In the genomic region with DNA sequence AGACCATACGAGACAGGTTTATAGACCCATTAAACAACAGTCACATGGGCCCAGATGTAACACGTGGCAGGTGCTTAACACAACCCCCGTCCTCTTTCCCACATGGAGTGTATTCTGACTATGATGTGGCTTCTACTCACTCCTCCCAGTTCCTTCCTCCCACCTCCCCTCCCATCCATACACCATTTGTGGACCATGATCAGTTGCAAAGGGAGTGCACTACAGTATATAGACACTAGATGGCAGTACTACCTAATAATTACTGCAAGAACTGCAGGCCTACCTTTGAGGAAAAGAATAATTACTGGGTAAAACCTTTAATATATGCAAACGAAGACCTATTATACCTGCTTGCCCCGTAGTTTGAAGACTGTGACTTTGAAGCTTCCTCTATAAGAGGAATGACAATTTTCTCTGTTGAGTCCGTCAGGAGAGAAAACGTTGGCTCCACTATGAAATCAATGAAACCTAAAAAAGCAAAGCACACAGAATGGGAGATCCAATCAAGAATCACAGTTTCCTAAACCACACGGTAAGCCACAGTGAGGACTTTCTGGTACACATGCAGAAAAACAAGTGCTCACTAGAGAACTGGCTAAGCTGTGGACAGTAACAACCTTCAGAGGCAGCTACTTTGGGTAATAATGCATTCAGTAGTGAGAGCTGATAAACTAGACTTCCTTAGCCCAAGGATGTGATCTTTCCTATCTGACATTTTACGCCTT, we compare ENCODE assay signal across 9 mouse cellular contexts.
DNase-seq lines count a peak whose midpoint lies in the region; ATAC-seq lines count a peak whose summit lies in the region.
"Had no signal": no experiment of that assay in that cellular context is flagged by ENCODE, and none has a peak within 500 bp of the region (broad histone marks: within the 10 kb centered on the region; RNA-seq: fewer than 3 reads in every experiment).

No protein-coding gene starts in this region.

- no peaks in the 10 kb centered on the region for H3K4me1 ChIP-seq in hindbrain, embryonic 11.5 days (replicated peaks; ENCODE audit: control insufficient read depth, insufficient read depth, low read length)
- H3K4me1 ChIP-seq: limb, embryonic 15.5 days had no signal

- no peaks in the 10 kb centered on the region for H3K27me3 ChIP-seq in hindbrain, embryonic 11.5 days (ENCODE audit: control insufficient read depth, insufficient read depth, low read length)

- H3K9me3 ChIP-seq in hindbrain, embryonic 11.5 days (ENCODE audit: control insufficient read depth, low read length), result no peaks in the 10 kb centered on the region
- H3K9me3 ChIP-seq: limb, embryonic 15.5 days had no signal

- H3K27ac ChIP-seq in hindbrain, embryonic 11.5 days (ENCODE audit: low read depth, low read length), result no peak overlapping the region
- H3K27ac ChIP-seq: limb, embryonic 15.5 days had no signal

- no peaks in the 10 kb centered on the region for H3K36me3 ChIP-seq in hindbrain, embryonic 11.5 days (ENCODE audit: control insufficient read depth, insufficient read depth, low read length)
- H3K36me3 ChIP-seq: limb, embryonic 15.5 days had no signal

- no peak overlapping the region for H3K4me3 ChIP-seq in hindbrain, embryonic 11.5 days (ENCODE audit: low read depth, low read length)
- H3K4me3 ChIP-seq: limb, embryonic 15.5 days had no signal

- H3K9ac ChIP-seq in hindbrain, embryonic 11.5 days (ENCODE audit: low read depth, low read length), result no peak overlapping the region
- H3K9ac ChIP-seq: limb, embryonic 15.5 days had no signal

- H3K4me2 ChIP-seq in hindbrain, embryonic 11.5 days (replicated peaks; ENCODE audit: low read depth, low read length), result no peak overlapping the region
- H3K4me2 ChIP-seq: limb, embryonic 15.5 days had no signal

- DNase-seq in adrenal gland, postnatal 10 days, result peak; percentile 13
- DNase-seq in adrenal gland, postnatal 25 days, result no peak
- peak; percentile 53 for DNase-seq in MN1 (ENCODE audit: low spot score)
- DNase-seq in embryo, embryonic 11.5 days (ENCODE audit: low read depth, low spot score), result peak; percentile 61
- DNase-seq in hindbrain, embryonic 11.5 days (ENCODE audit: low spot score), result peak; percentile 77
- peak; percentile 15 to 25 for DNase-seq in layer of hippocampus, adult 8-10 months (ENCODE audit: low spot score in 2 of 2)
- peak; percentile 41 for DNase-seq in telencephalon, adult 2 months (ENCODE audit: low read depth, low spot score)

- WGBS in hindbrain, embryonic 11.5 days, result 52% methylated on average over 9 of the region's 9 CpGs

- peak; percentile 75 for ATAC-seq in hindbrain, embryonic 11.5 days (ENCODE audit: low FRiP score)
- peak; percentile 97 for ATAC-seq in megakaryocyte, adult 5-6 weeks (ENCODE audit: poor library complexity, severe bottlenecking)
